Mouse (Mus musculus) heart, adult 2 months (tissue): ENCODE results near the gene Fbxo22.
"Not testable (repeated sequence)": the region's sequence is repeated elsewhere in the genome, so short reads cannot be mapped to it uniquely, and the experiment has no call there.

Experiments used
- CTCF ChIP-seq: fragments of 200-600 bp; IDR thresholded peaks from 2 replicates; pipeline ENCODE4 v1.8.1; 2022; ENCODE audit warnings: antibody characterized with exemption, mild to moderate bottlenecking, moderate library complexity
- POLR2A ChIP-seq: fragments of 200-500 bp; IDR thresholded peaks from 2 replicates; pipeline ENCODE4 v1.6.1; 2011; ENCODE audit warnings: mild to moderate bottlenecking, low read depth, low read length, control low read depth; ENCODE audit not compliant: insufficient read depth

DNA sequence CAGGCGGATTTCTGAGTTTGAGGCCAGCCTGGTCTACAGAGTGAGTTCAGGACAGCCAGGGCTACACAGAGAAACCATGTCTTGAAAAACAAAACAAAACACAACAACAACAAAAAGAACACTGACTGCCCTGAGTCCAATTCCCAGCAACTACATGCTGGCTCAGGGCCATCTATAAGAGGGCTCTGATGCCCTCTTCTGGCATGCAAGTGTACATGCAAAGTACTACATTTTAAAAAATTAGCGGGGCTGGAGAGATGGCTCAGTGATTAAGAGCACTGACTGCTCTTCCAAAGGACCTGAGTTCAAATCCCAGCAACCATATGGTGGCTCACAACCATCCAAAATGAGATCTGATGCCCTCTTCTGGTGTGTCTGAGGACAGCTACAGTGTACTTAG is 43.4 kb downstream of the Fbxo22 start:
- peak; percentile 56 for TF ChIP-seq CTCF
- not testable (repeated sequence) for TF ChIP-seq POLR2A
